Mouse (Mus musculus) gastrocnemius, adult 8-10 months (tissue): ENCODE results near the gene Anxa7. TPM values are rescaled to one million over a fixed set of nuclear protein-coding genes. Genes with fewer than 3 reads are reported as not detected.

Experiments
- DNase-seq, 2 experiments: peaks; one replicate each; pipeline ENCODE4 v3.0.0; 2022; ENCODE audit warnings: low spot score in 2 of 2
- total RNA-seq, 4 experiments: library from RNA; stranded (reverse); gene quantifications; 2 replicates each; pipeline ENCODE4 v1.2.4; 2022

Gene Anxa7
- total RNA-seq, 4 experiments from 2014 or later, result 50.9 to 69.9 (median 56.2) TPM

- no peak for DNase-seq
These were observed 43.0 kb downstream of the Anxa7 start for GRCm38 (mm10) chr14:20436976-20437375.

- peak; percentile 11 to 45 for DNase-seq
These were observed 47.5 kb downstream of the Anxa7 start for GRCm38 (mm10) chr14:20432420-20432819.

- peak; percentile 8 to 44 for DNase-seq
These were observed 48.2 kb downstream of the Anxa7 start for GRCm38 (mm10) chr14:20431726-20432125.

GRCm38 (mm10) chr14:20429833-20430232 is 50.1 kb downstream of the Anxa7 start:
- DNase-seq, result no peak

GRCm38 (mm10) chr14:20428593-20428992 is 51.3 kb downstream of the Anxa7 start:
- DNase-seq, result no peak

GRCm38 (mm10) chr14:20423046-20423445 is 56.9 kb downstream of the Anxa7 start:
- no peak for DNase-seq

- DNase-seq, result no peak
These were observed 57.7 kb downstream of the Anxa7 start for GRCm38 (mm10) chr14:20422257-20422656.

Other genes with a start within 250 kb of the Anxa7 start
- not detected for gene Kcnk16, start 210.9 kb downstream of the Anxa7 start, total RNA-seq
- 10 to 100 TPM; 27.8 to 32.6 (median 28.4) TPM for gene Nudt13, start 185.4 kb downstream of the Anxa7 start, total RNA-seq
- 10 to 100 TPM; 35.1 to 40.1 (median 37.5) TPM for gene Ecd, start 132.0 kb downstream of the Anxa7 start, total RNA-seq
- gene Fam149b, start 132.0 kb downstream of the Anxa7 start, total RNA-seq, result 10 to 100 TPM; 18.9 to 22.9 (median 21.4) TPM
- 10 to 100 TPM in 3 of 4 experiments, 1 to 10 TPM in 1; 8.8 to 12.0 (median 11.3) TPM for gene Dnajc9, start 91.2 kb downstream of the Anxa7 start, total RNA-seq
- 10 to 100 TPM; 50.4 to 57.5 (median 51.0) TPM for gene Mrps16, start 86.5 kb downstream of the Anxa7 start, total RNA-seq
- gene Cfap70, start 27.9 kb downstream of the Anxa7 start, total RNA-seq, result under 1 TPM; 0.11 to 0.29 (median 0.21) TPM
- 100 to 1,000 TPM; 250 to 371 (median 286) TPM for gene Mss51, start 16.8 kb upstream of the Anxa7 start, total RNA-seq
- 100 to 1,000 TPM; 187 to 242 (median 207) TPM for gene Ppp3cb, start 66.4 kb upstream of the Anxa7 start, total RNA-seq
- gene Usp54, start 160.9 kb upstream of the Anxa7 start, total RNA-seq, result 1 to 10 TPM; 2.4 to 6.4 (median 3.8) TPM
- 1,000 to 10,000 TPM; 3,090 to 3,449 (median 3,228) TPM for gene Myoz1, start 176.4 kb upstream of the Anxa7 start, total RNA-seq
- gene Synpo2l, start 188.2 kb upstream of the Anxa7 start, total RNA-seq, result 100 to 1,000 TPM; 153 to 168 (median 158) TPM
- gene Sec24c, start 194.2 kb upstream of the Anxa7 start, total RNA-seq, result 10 to 100 TPM; 64.6 to 79.3 (median 71.4) TPM
- gene Fut11, start 214.8 kb upstream of the Anxa7 start, total RNA-seq, result 1 to 10 TPM; 1.3 to 2.0 (median 1.5) TPM
- 100 to 1,000 TPM; 122 to 140 (median 126) TPM for gene Chchd1, start 222.9 kb upstream of the Anxa7 start, total RNA-seq
- 10 to 100 TPM; 24.2 to 32.0 (median 26.4) TPM for gene Zswim8, start 227.4 kb upstream of the Anxa7 start, total RNA-seq